Mouse (Mus musculus) left cerebral cortex, adult 11 months (tissue): ENCODE data around the gene Stx11.

Experiments
- DNase-seq: peaks from one replicate; pipeline ENCODE4 v3.0.0; 2022; ENCODE audit warnings: low spot score

Gene Stx11

GRCm38 (mm10) chr10:12914203-12914602 lies 49.9 kb downstream of the Stx11 start:
- no peak for DNase-seq

- no peak for DNase-seq
These were observed 52.0 kb downstream of the Stx11 start for GRCm38 (mm10) chr10:12911981-12912530.

GRCm38 (mm10) chr10:12911451-12911850 lies 52.6 kb downstream of the Stx11 start:
- no peak for DNase-seq

- no peak for DNase-seq
These were observed 54.2 kb downstream of the Stx11 start for GRCm38 (mm10) chr10:12909891-12910290.

- DNase-seq, result no peak
These were observed 54.9 kb downstream of the Stx11 start for GRCm38 (mm10) chr10:12909179-12909578.

GRCm38 (mm10) chr10:12904140-12904528 lies 60.0 kb downstream of the Stx11 start:
- DNase-seq, result no peak

GRCm38 (mm10) chr10:12903440-12904139 lies 60.5 kb downstream of the Stx11 start:
- no peak for DNase-seq

- DNase-seq, result no peak
These were observed 64.2 kb downstream of the Stx11 start for GRCm38 (mm10) chr10:12899901-12900300.

- DNase-seq, result no peak
These were observed 70.8 kb downstream of the Stx11 start for GRCm38 (mm10) chr10:12893339-12893738.

GRCm38 (mm10) chr10:12888373-12888772 lies 75.7 kb downstream of the Stx11 start:
- DNase-seq, result no peak
